Mouse (Mus musculus): ENCODE measurements around the gene Zc3hav1. TPM values are rescaled to one million over a fixed set of nuclear protein-coding genes. Genes with fewer than 3 reads are reported as not detected.

Zc3hav1 gene
- polyA plus RNA-seq, 1 experiment from 2014 or later: 1.4 TPM

DNA sequence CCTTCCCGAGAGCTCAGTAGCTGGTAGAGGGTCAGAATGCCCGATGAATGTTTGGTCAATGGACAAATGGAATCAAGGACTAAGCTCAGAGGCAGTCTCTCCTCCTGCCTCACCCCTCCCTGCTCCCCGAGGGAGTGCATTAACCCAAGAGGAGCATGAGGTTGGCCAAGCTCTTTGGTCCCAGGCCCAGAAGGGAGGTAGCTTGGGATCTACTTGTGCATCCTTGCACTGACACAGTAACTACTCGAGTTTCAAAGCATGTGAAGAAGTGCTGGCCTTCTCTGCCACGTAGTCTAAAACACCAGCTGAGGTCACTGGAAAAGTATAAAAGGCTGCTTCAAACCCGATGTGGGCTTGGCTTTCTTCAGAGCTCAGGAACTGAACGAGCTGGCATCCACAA, 89.9 kb downstream of the Zc3hav1 start:
- H3K4me1 ChIP-seq (ENCODE audit: control insufficient read depth, insufficient read depth, low read depth, low read length): no peaks in the 10 kb centered on the region
- H3K9me3 ChIP-seq (ENCODE audit: control insufficient read depth, low read length): no peaks in the 10 kb centered on the region
- H3K27ac ChIP-seq (ENCODE audit: low read depth, low read length): no peak overlapping the region
- ATAC-seq: no peak
- H3K4me3 ChIP-seq (ENCODE audit: low read length): no peak overlapping the region
- no peaks in the 10 kb centered on the region for H3K36me3 ChIP-seq (ENCODE audit: control insufficient read depth, insufficient read depth, low read length)
- H3K9ac ChIP-seq (ENCODE audit: low read depth, low read length): no peak overlapping the region
- WGBS: 72% methylated on average over 7 of the region's 7 CpGs
- H3K4me2 ChIP-seq (ENCODE audit: low read length): no peak overlapping the region
- no peaks in the 10 kb centered on the region for H3K27me3 ChIP-seq (replicated peaks; ENCODE audit: control insufficient read depth, insufficient read depth, low read length)

DNA sequence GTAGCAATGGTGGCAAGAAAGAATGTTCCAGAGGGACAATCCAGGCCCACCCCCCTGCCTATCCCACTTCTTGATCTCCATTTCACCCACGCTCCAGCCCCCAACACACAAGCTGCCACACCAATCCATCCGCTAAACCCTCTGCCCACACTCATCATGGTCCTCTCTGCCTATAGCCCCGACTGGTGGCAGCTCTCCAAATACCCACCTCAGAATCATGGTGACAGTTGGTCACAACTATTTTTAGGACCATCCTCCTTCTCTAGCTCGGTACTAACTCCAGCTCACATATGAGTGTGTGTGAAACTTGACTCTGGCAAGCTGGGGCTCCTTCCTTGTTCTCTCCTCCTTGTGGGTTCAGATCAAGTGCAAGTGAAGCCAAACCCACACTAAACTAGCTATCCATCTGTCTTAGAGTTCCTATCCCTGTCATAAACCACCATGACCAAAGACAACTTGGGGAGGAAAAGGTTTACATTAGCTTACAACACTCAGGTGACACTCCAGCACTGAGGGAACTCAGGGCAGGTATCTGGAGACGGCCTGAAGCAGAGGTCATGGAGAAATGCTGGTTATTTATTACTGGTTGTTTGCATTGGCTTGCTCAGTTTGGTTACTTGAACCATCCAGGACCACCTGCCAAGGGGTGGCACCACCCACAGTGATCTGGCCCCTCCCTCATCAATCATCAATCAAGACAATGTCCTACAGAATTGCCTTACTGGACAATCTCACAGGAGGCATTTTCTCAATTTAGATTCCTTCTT, 90.8 kb downstream of the Zc3hav1 start:
- no peak overlapping the region for H3K27ac ChIP-seq (ENCODE audit: low read depth, low read length)
- H3K4me3 ChIP-seq (ENCODE audit: low read length): no peak overlapping the region
- H3K36me3 ChIP-seq (ENCODE audit: control insufficient read depth, insufficient read depth, low read length): no peaks in the 10 kb centered on the region
- no peaks in the 10 kb centered on the region for H3K4me1 ChIP-seq (ENCODE audit: control insufficient read depth, insufficient read depth, low read depth, low read length)
- no peak overlapping the region for H3K9ac ChIP-seq (ENCODE audit: low read depth, low read length)
- no peak for ATAC-seq
- 78% methylated on average over 5 of the region's 5 CpGs for WGBS
- H3K27me3 ChIP-seq (replicated peaks; ENCODE audit: control insufficient read depth, insufficient read depth, low read length): no peaks in the 10 kb centered on the region
- no peaks in the 10 kb centered on the region for H3K9me3 ChIP-seq (ENCODE audit: control insufficient read depth, low read length)
- H3K4me2 ChIP-seq (ENCODE audit: low read length): no peak overlapping the region

DNA sequence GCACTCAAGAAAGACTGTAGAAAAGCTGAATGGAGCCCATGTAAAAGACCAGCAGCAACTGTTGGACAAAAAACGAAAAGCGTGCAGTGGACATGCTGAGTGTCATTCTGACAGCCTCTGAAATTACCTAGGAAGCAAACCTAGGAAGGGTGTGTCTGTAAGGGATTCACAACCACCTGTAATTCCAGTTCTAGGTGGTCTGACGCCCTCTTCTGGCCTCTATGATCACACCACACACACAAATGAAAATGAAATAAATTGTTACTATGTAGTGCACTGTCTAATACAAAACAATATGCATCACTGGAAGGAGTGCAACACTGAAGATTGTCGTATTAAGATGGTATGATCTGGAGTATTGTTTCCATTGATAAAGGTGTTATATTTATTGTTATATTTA, 92.5 kb downstream of the Zc3hav1 start:
- Histone ChIP-seq H3K9ac (ENCODE audit: low read depth, low read length) (no peak overlapping the region), H3K27ac (ENCODE audit: low read depth, low read length) (no peak overlapping the region), H3K36me3 (ENCODE audit: control insufficient read depth, insufficient read depth, low read length) (no peaks in the 10 kb centered on the region), H3K9me3 (ENCODE audit: control insufficient read depth, low read length) (no peaks in the 10 kb centered on the region), H3K27me3 (replicated peaks; ENCODE audit: control insufficient read depth, insufficient read depth, low read length) (no peaks in the 10 kb centered on the region), H3K4me2 (ENCODE audit: low read length) (no peak overlapping the region), H3K4me3 (ENCODE audit: low read length) (no peak overlapping the region), H3K4me1 (ENCODE audit: control insufficient read depth, insufficient read depth, low read depth, low read length) (no peaks in the 10 kb centered on the region)
- WGBS: 69% methylated on average over 4 of the region's 4 CpGs
- ATAC-seq: no peak

DNA sequence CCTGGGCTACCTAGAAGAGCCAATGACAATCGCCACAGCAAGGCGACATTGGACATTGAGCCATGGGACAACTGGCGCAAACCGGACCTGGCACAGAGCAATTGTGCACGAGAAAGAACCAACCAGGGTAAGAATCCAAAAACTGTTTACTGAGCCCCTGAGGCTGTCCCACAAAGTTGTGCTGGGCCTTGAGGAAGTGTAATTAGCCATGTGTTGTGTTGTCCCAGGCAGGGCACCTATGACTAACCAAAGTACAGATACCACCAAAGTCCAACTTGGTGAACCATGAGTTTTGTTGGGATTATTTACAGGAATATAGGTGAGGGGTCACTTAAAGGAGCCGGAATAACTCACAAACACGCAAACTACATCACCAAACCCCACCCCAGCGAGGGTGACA, 96.9 kb downstream of the Zc3hav1 start:
- H3K27ac ChIP-seq (ENCODE audit: low read depth, low read length): no peak overlapping the region
- no peak overlapping the region for H3K9ac ChIP-seq (ENCODE audit: low read depth, low read length)
- H3K4me3 ChIP-seq (ENCODE audit: low read length): no peak overlapping the region
- H3K4me1 ChIP-seq (ENCODE audit: control insufficient read depth, insufficient read depth, low read depth, low read length): peaks cover 5% of the 10 kb centered on the region
- no peak overlapping the region for H3K4me2 ChIP-seq (ENCODE audit: low read length)
- 92% methylated on average over 8 of the region's 8 CpGs for WGBS
- no peaks in the 10 kb centered on the region for H3K27me3 ChIP-seq (replicated peaks; ENCODE audit: control insufficient read depth, insufficient read depth, low read length)
- no peaks in the 10 kb centered on the region for H3K36me3 ChIP-seq (ENCODE audit: control insufficient read depth, insufficient read depth, low read length)
- no peaks in the 10 kb centered on the region for H3K9me3 ChIP-seq (ENCODE audit: control insufficient read depth, low read length)
- ATAC-seq: no peak

DNA sequence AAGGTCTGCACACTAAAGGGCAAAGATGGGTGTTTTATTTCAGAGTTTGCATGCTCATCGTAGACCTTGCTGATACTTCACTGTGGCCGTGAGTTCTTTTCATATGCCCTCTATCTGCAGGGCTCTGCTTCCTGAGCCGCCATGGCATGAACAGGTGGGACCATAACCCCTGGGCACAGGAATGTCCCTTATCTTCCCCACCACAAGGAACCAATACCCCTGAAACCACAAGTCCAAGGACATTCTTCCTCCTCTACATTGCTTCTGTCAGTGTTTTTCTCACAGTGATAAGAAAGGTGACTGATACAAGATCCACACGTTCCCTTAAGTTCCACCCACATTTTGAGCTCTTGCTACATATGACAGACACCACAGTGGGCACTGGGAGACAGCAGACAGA, 97.6 kb downstream of the Zc3hav1 start:
- Histone ChIP-seq H3K9ac (ENCODE audit: low read depth, low read length) (no peak overlapping the region), H3K27me3 (replicated peaks; ENCODE audit: control insufficient read depth, insufficient read depth, low read length) (no peaks in the 10 kb centered on the region), H3K27ac (ENCODE audit: low read depth, low read length) (no peak overlapping the region), H3K4me2 (ENCODE audit: low read length) (no peak overlapping the region), H3K36me3 (ENCODE audit: control insufficient read depth, insufficient read depth, low read length) (no peaks in the 10 kb centered on the region), H3K9me3 (ENCODE audit: control insufficient read depth, low read length) (no peaks in the 10 kb centered on the region), H3K4me3 (ENCODE audit: low read length) (no peak overlapping the region), H3K4me1 (ENCODE audit: control insufficient read depth, insufficient read depth, low read depth, low read length) (peaks cover 12% of the 10 kb centered on the region)
- no peak for ATAC-seq
- WGBS: 91% methylated on average over 4 of the region's 4 CpGs

DNA sequence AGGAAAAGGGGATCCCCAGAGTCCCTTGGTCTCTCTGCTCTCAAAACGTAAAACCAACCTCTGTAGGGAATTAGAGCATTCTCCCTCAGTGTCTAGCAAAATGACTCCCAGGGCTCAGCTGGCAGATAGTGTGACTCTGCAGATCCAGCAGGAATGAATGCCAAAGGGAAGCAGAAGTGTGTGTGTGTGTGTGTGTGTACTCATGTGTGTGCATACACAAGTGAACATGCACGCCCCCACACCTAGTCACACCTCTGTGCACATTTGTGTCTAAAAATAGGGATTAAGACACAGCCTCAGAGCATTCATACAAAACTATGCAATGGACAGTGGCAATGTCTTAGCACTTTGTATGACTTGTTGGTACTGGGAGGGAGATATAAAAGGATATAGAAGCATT, 98.6 kb downstream of the Zc3hav1 start:
- Histone ChIP-seq H3K4me2 (ENCODE audit: low read length) (no peak overlapping the region), H3K27me3 (replicated peaks; ENCODE audit: control insufficient read depth, insufficient read depth, low read length) (no peaks in the 10 kb centered on the region), H3K4me3 (ENCODE audit: low read length) (no peak overlapping the region), H3K27ac (ENCODE audit: low read depth, low read length) (no peak overlapping the region), H3K9ac (ENCODE audit: low read depth, low read length) (no peak overlapping the region), H3K36me3 (ENCODE audit: control insufficient read depth, insufficient read depth, low read length) (no peaks in the 10 kb centered on the region), H3K4me1 (ENCODE audit: control insufficient read depth, insufficient read depth, low read depth, low read length) (peaks cover 21% of the 10 kb centered on the region), H3K9me3 (ENCODE audit: control insufficient read depth, low read length) (no peaks in the 10 kb centered on the region)
- WGBS: 58% methylated on average over 2 of the region's 2 CpGs
- ATAC-seq: no peak

Other genes starting within 250 kb of the Zc3hav1 start
- not detected in 2 replicates for gene Tmem213, start 245.3 kb downstream of the Zc3hav1 start, polyA plus RNA-seq (2015; fragmentation: Nextera tagmentation; extraction: Ambion mirVana)
- 0.35 and 0.38 TPM in 2 replicates for gene Atp6v0a4, start 230.0 kb downstream of the Zc3hav1 start, polyA plus RNA-seq (2015; fragmentation: Nextera tagmentation; extraction: Ambion mirVana)
- gene D630045J12Rik, start 100.6 kb downstream of the Zc3hav1 start, polyA plus RNA-seq (2015; fragmentation: Nextera tagmentation; extraction: Ambion mirVana): 10.4 and 13.6 TPM in 2 replicates
- gene Zc3hav1l, start 55.3 kb downstream of the Zc3hav1 start, polyA plus RNA-seq (2015; fragmentation: Nextera tagmentation; extraction: Ambion mirVana): 4.9 and 6.4 TPM in 2 replicates
- gene Ttc26, start 26.9 kb upstream of the Zc3hav1 start, polyA plus RNA-seq (2015; fragmentation: Nextera tagmentation; extraction: Ambion mirVana): 4.6 and 5.8 TPM in 2 replicates
- 14.6 and 16.3 TPM in 2 replicates for gene Ubn2, start 79.3 kb upstream of the Zc3hav1 start, polyA plus RNA-seq (2015; fragmentation: Nextera tagmentation; extraction: Ambion mirVana)
- 183 and 225 TPM in 2 replicates for gene Fmc1, start 178.9 kb upstream of the Zc3hav1 start, polyA plus RNA-seq (2015; fragmentation: Nextera tagmentation; extraction: Ambion mirVana)
- gene Luc7l2, start 196.7 kb upstream of the Zc3hav1 start, polyA plus RNA-seq (2015; fragmentation: Nextera tagmentation; extraction: Ambion mirVana): 31.9 and 33.5 TPM in 2 replicates

All from hindbrain, embryonic 16.5 days (tissue).